Mouse (Mus musculus) heart, embryonic 15.5 days (tissue): ENCODE measurements around the gene Arrdc1. TPM values are rescaled to one million over a fixed set of nuclear protein-coding genes. Genes with fewer than 3 reads are reported as not detected.

Experiments
- ATAC-seq: fragments of 200-750 bp; cut with Nextera tagmentation; replicated peaks from 2 replicates; pipeline ENCODE4 v1.8.0; 2017; ENCODE audit warnings: low read depth, moderate TSS enrichment; ENCODE audit not compliant: insufficient number of reproducible peaks, insufficient read depth, low FRiP score
- H3K27ac ChIP-seq: fragments of 300-500 bp; sonication (generic); 2 replicates; pipeline ENCODE4 v1.5.1; 2015; ENCODE audit warnings: mild to moderate bottlenecking, inconsistent platforms
- H3K27me3 ChIP-seq: fragments of 300-500 bp; sonication (generic); 2 replicates; pipeline ENCODE4 v1.6.1; 2015; ENCODE audit warnings: inconsistent platforms
- H3K36me3 ChIP-seq: fragments of 300-500 bp; sonication (generic); 2 replicates; pipeline ENCODE4 v1.6.1; 2015; ENCODE audit warnings: mild to moderate bottlenecking, inconsistent platforms
- H3K4me1 ChIP-seq: fragments of 300-500 bp; sonication (generic); replicated peaks from 2 replicates; pipeline ENCODE4 v1.6.1; 2015; ENCODE audit warnings: inconsistent platforms
- H3K4me2 ChIP-seq: fragments of 300-500 bp; sonication (generic); 2 replicates; pipeline ENCODE4 v1.6.1; 2015; ENCODE audit warnings: inconsistent platforms, mild to moderate bottlenecking, moderate library complexity
- H3K4me3 ChIP-seq: fragments of 300-500 bp; sonication (generic); 2 replicates; pipeline ENCODE4 v1.5.1; 2015; ENCODE audit warnings: mild to moderate bottlenecking, inconsistent platforms
- H3K9ac ChIP-seq: fragments of 300-500 bp; sonication (generic); 2 replicates; pipeline ENCODE4 v1.6.1; 2015; ENCODE audit warnings: mild to moderate bottlenecking, inconsistent platforms
- H3K9me3 ChIP-seq: fragments of 300-500 bp; sonication (generic); replicated peaks from 2 replicates; pipeline ENCODE4 v1.6.1; 2016; ENCODE audit warnings: inconsistent platforms
- WGBS: fragments of 180-500 bp; shearing (Covaris S2); methylation state at CpG from one replicate; pipeline ENCODE4 v1.1.7; 2015; ENCODE audit warnings: mixed read lengths; 5-methylcytosine and 5-hydroxymethylcytosine counted together
- microRNA-seq: library from miRNA; unstranded; fragments of <30 nt; microRNA quantifications from one replicate; pipeline ENCODE4, GENCODE M21; 2016
- polyA plus RNA-seq: library from polyadenylated mRNA; unstranded; fragments of >200 nt; fragmentation: Nextera tagmentation; extraction: Ambion mirVana; gene quantifications from 2 replicates; pipeline ENCODE4 v1.2.1, GENCODE M21; 2015

Arrdc1 gene
- polyA plus RNA-seq, 1 experiment from 2014 or later: 17.6 TPM

- ATAC-seq: no peak
- WGBS: 76% methylated on average over 4 of the region's 4 CpGs
- H3K36me3 ChIP-seq: no peaks in the 10 kb centered on the region; the same call in 1 of the 2 replicates
- H3K4me2 ChIP-seq: no peak overlapping the region
- H3K4me3 ChIP-seq: no peak overlapping the region
- no peaks in the 10 kb centered on the region for H3K9me3 ChIP-seq
- no peaks in the 10 kb centered on the region for H3K27me3 ChIP-seq
- H3K9ac ChIP-seq: no peak overlapping the region
- H3K27ac ChIP-seq: no peak overlapping the region
- H3K4me1 ChIP-seq: peaks cover 12% of the 10 kb centered on the region
These were observed 38.3 kb downstream of the Arrdc1 start for GRCm38 (mm10) chr2:24896761-24897160.

- no peak for ATAC-seq
- 91% methylated on average over 1 of the region's 1 CpGs for WGBS
- Histone ChIP-seq H3K9ac (no peak overlapping the region), H3K4me1 (peaks cover 10% of the 10 kb centered on the region), H3K36me3 (no peaks in the 10 kb centered on the region; the same call in 1 of the 2 replicates), H3K4me3 (no peak overlapping the region), H3K4me2 (no peak overlapping the region), H3K27me3 (no peaks in the 10 kb centered on the region), H3K27ac (no peak overlapping the region), H3K9me3 (no peaks in the 10 kb centered on the region)
These were observed 40.8 kb downstream of the Arrdc1 start for GRCm38 (mm10) chr2:24894211-24894610.

- no peaks in the 10 kb centered on the region for H3K27me3 ChIP-seq
- H3K4me2 ChIP-seq: no peak overlapping the region
- peaks cover 10% of the 10 kb centered on the region for H3K4me1 ChIP-seq
- no peak overlapping the region for H3K27ac ChIP-seq
- ATAC-seq: no peak
- no peak overlapping the region for H3K4me3 ChIP-seq
- H3K36me3 ChIP-seq: no peaks in the 10 kb centered on the region
- 85% methylated on average over 5 of the region's 5 CpGs for WGBS
- H3K9me3 ChIP-seq: no peaks in the 10 kb centered on the region
- H3K9ac ChIP-seq: no peak overlapping the region
These were observed 42.7 kb downstream of the Arrdc1 start for GRCm38 (mm10) chr2:24892318-24892717.

GRCm38 (mm10) chr2:24890541-24891447 lies 44.3 kb downstream of the Arrdc1 start:
- no peak overlapping the region for H3K27ac ChIP-seq
- H3K36me3 ChIP-seq: peaks cover 10% of the 10 kb centered on the region
- no peaks in the 10 kb centered on the region for H3K9me3 ChIP-seq
- peaks cover 10% of the 10 kb centered on the region for H3K4me1 ChIP-seq
- 62% methylated on average over 6 of the region's 6 CpGs for WGBS
- H3K4me2 ChIP-seq: no peak overlapping the region
- ATAC-seq: no peak
- H3K9ac ChIP-seq: no peak overlapping the region
- H3K4me3 ChIP-seq: no peak overlapping the region
- H3K27me3 ChIP-seq: no peaks in the 10 kb centered on the region

- Histone ChIP-seq H3K4me2 (no peak overlapping the region), H3K36me3 (peaks cover 18% of the 10 kb centered on the region), H3K27me3 (no peaks in the 10 kb centered on the region), H3K27ac (no peak overlapping the region), H3K9ac (no peak overlapping the region), H3K9me3 (no peaks in the 10 kb centered on the region), H3K4me1 (peaks cover 10% of the 10 kb centered on the region), H3K4me3 (no peak overlapping the region)
- no peak for ATAC-seq
- 81% methylated on average over 5 of the region's 5 CpGs for WGBS
These were observed 46.2 kb downstream of the Arrdc1 start for GRCm38 (mm10) chr2:24888895-24889294.

GRCm38 (mm10) chr2:24880686-24881085 lies 54.4 kb downstream of the Arrdc1 start:
- 92% methylated on average over 2 of the region's 2 CpGs for WGBS
- Histone ChIP-seq H3K27ac (no peak overlapping the region), H3K4me2 (no peak overlapping the region), H3K4me1 (no peaks in the 10 kb centered on the region), H3K4me3 (no peak overlapping the region), H3K9me3 (no peaks in the 10 kb centered on the region), H3K9ac (no peak overlapping the region), H3K36me3 (peaks cover 38% of the 10 kb centered on the region), H3K27me3 (no peaks in the 10 kb centered on the region)
- ATAC-seq: no peak

Small RNA genes within 50 kb of the gene (microRNA-seq; reads per million reads assigned to microRNA genes)
- not detected for gene Gm22875

Other genes starting within 250 kb of the Arrdc1 start
- 0.11 and 0.60 TPM in 2 replicates for gene Cacna1b, start 172.1 kb downstream of the Arrdc1 start, polyA plus RNA-seq
- 43.1 and 54.5 TPM in 2 replicates for gene Ehmt1, start 15.6 kb downstream of the Arrdc1 start, polyA plus RNA-seq
- gene Zmynd19, start 14.5 kb upstream of the Arrdc1 start, polyA plus RNA-seq: 8.4 and 10.8 TPM in 2 replicates
- 15.6 and 18.5 TPM in 2 replicates for gene Dph7, start 27.1 kb upstream of the Arrdc1 start, polyA plus RNA-seq
- gene Mrpl41, start 39.8 kb upstream of the Arrdc1 start, polyA plus RNA-seq: 114 and 130 TPM in 2 replicates
- 10.3 and 11.3 TPM in 2 replicates for gene Pnpla7, start 40.8 kb upstream of the Arrdc1 start, polyA plus RNA-seq
- 55.9 and 68.2 TPM in 2 replicates for gene Nsmf, start 119.1 kb upstream of the Arrdc1 start, polyA plus RNA-seq
- gene Entpd8, start 145.1 kb upstream of the Arrdc1 start, polyA plus RNA-seq: not detected in 2 replicates
- gene Noxa1, start 159.9 kb upstream of the Arrdc1 start, polyA plus RNA-seq: 0.15 and 0.16 TPM in 2 replicates
- 17.3 and 19.0 TPM in 2 replicates for gene Nrarp, start 245.5 kb upstream of the Arrdc1 start, polyA plus RNA-seq